Mouse (Mus musculus): Measurements from ENCODE around the gene Gas2l1.

DNA sequence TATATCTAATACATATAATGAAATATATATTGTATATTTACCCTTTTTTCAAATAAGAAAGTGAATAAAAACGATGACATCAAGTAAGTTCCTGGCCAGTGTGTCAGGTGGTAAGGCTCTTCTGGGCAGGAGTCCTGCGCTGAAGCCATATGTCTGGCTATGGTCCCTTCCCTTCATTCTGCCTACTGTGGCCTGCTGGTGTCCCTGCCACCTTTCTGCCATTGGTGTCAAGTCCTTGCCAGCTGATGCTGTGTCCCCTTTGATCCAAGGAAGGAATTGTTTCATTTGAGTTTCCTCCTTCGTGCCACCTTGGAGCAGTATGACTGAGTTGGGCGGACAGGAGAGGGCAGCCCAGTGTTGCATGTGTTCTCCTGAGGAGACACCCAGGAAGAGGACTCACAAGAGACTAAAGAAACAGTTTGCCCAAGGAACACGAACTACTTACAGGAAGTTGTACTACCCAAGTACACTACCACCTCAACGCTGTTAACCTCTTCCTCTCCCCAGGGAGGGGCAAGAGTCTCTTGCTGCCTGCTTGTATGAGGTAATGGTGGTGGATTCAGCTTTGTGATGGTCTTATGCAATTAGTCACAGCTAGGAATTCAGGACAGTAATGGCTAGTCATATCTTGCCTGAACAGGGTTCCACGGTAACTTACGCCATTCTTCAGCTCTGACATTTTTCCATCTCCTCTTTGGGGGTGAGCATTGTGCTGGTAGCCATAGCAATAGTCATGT lies 22.3 kb downstream of the Gas2l1 start:
- no peak for TF ChIP-seq POU5F1 (IDR thresholded peaks at IDR 0.05; ENCODE audit: borderline replicate concordance, low read length)
- no peak for TF ChIP-seq CTCF (conservative IDR thresholded peaks at IDR 0.05; ENCODE audit: low read length)
- TF ChIP-seq NANOG (IDR thresholded peaks at IDR 0.05; ENCODE audit: borderline replicate concordance, low read length): no peak
